Mouse (Mus musculus) cerebellum, adult 2 months (tissue): ENCODE results near the gene Crtac1.

ENCODE experiments used
- CTCF ChIP-seq: fragments of 200-500 bp; IDR thresholded peaks from 2 replicates; pipeline ENCODE4 v1.5.1; 2011; ENCODE audit warnings: low read depth, mild to moderate bottlenecking, control low read depth, low read length, moderate library complexity, borderline replicate concordance; ENCODE audit not compliant: insufficient read depth
- POLR2A ChIP-seq: fragments of 200-500 bp; IDR thresholded peaks from 2 replicates; pipeline ENCODE4 v1.6.1; 2011; ENCODE audit warnings: low read length, control low read depth, borderline replicate concordance; ENCODE audit not compliant: insufficient read depth

- TF ChIP-seq POLR2A (no peak), CTCF (no peak)
Observed at GRCm38 (mm10) chr19:42452539-42452938, 21.0 kb upstream of the Crtac1 start.
